Mouse (Mus musculus) myocyte (in vitro differentiated cells): ENCODE data around the gene Slc18a2. TPM values are rescaled to one million over a fixed set of nuclear protein-coding genes. Genes with fewer than 3 reads are reported as not detected.

ENCODE experiments used
- H3K27me3 ChIP-seq: one replicate; pipeline ENCODE4 v1.6.1; 2011; ENCODE audit not compliant: control insufficient read depth, insufficient read depth, insufficient read length
- H3K36me3 ChIP-seq: one replicate; pipeline ENCODE4 v1.6.1; 2011; ENCODE audit not compliant: control insufficient read depth, insufficient read depth
- H3K4me2 ChIP-seq: one replicate; pipeline ENCODE4 v1.6.1; 2011; ENCODE audit warnings: low read depth, control low read depth
- H3K4me3 ChIP-seq: one replicate; pipeline ENCODE4 v1.5.1; 2011; ENCODE audit warnings: mild to moderate bottlenecking, control low read depth, moderate library complexity
- H3K79me2 ChIP-seq: one replicate; pipeline ENCODE4 v1.6.1; 2011; ENCODE audit not compliant: control insufficient read depth, insufficient read depth
- H3ac ChIP-seq: one replicate; pipeline ENCODE4 v1.6.1; 2011; ENCODE audit not compliant: control insufficient read depth, insufficient read length
- CEBPB ChIP-seq: IDR thresholded peaks from 2 replicates; pipeline ENCODE4 v1.6.1; 2011; ENCODE audit warnings: mild to moderate bottlenecking, moderate library complexity; ENCODE audit not compliant: poor library complexity, insufficient read depth, severe bottlenecking
- E2F4 ChIP-seq: IDR thresholded peaks from one replicate; pipeline ENCODE4 v1.6.1; 2011; ENCODE audit warnings: mild to moderate bottlenecking, control low read depth, moderate library complexity; ENCODE audit not compliant: insufficient read depth
- MAX ChIP-seq: IDR thresholded peaks from one replicate; pipeline ENCODE4 v1.6.1; 2011; ENCODE audit warnings: low read depth, mild to moderate bottlenecking, control low read depth
- MYOD1 ChIP-seq, 3 experiments: IDR thresholded peaks; one replicate each; pipeline ENCODE4 v1.6.1; 2011; ENCODE audit warnings: control low read depth in 2 of 3, low read depth in 2 of 3, mild to moderate bottlenecking in 2 of 3, moderate library complexity in 1 of 3; ENCODE audit not compliant: insufficient read length in 2 of 3, control insufficient read depth in 1 of 3
- MYOG ChIP-seq, 3 experiments: IDR thresholded peaks; one replicate each; pipeline ENCODE4 v1.6.1; 2011; ENCODE audit warnings: control low read depth in 2 of 3, low read depth in 2 of 3, mild to moderate bottlenecking in 2 of 3; ENCODE audit not compliant: insufficient read length in 2 of 3, control insufficient read depth in 1 of 3, insufficient read depth in 1 of 3
- POLR2A ChIP-seq: IDR thresholded peaks from one replicate; pipeline ENCODE4 v1.6.1; 2011; ENCODE audit warnings: low read depth, mild to moderate bottlenecking, control low read depth, moderate library complexity; ENCODE audit not compliant: insufficient read length
- POLR2AphosphoS2 ChIP-seq: IDR thresholded peaks from one replicate; pipeline ENCODE4 v1.6.1; 2011; ENCODE audit warnings: low read depth, control low read depth; ENCODE audit not compliant: insufficient read length
- REST ChIP-seq: IDR thresholded peaks from one replicate; pipeline ENCODE4 v1.6.1; 2011; ENCODE audit warnings: mild to moderate bottlenecking, control low read depth, moderate library complexity; ENCODE audit not compliant: insufficient read depth, insufficient read length
- SRF ChIP-seq: IDR thresholded peaks from one replicate; pipeline ENCODE4 v1.6.1; 2011; ENCODE audit warnings: low read depth; ENCODE audit not compliant: control insufficient read depth, insufficient read length
- TCF12 ChIP-seq: IDR thresholded peaks from one replicate; pipeline ENCODE4 v1.6.1; 2011; ENCODE audit warnings: mild to moderate bottlenecking, control low read depth; ENCODE audit not compliant: poor library complexity, insufficient read depth, severe bottlenecking
- TCF3 ChIP-seq: IDR thresholded peaks from one replicate; pipeline ENCODE4 v1.6.1; 2011; ENCODE audit warnings: low read depth, control low read depth; ENCODE audit not compliant: insufficient read length
- USF1 ChIP-seq: IDR thresholded peaks from one replicate; pipeline ENCODE4 v1.6.1; 2011; ENCODE audit warnings: low read depth, mild to moderate bottlenecking, control low read depth, moderate library complexity
- polyA plus RNA-seq: library from polyadenylated mRNA; unstranded; fragments of >200 nt; fragmentation: generic; extraction: Trizol; gene quantifications from one replicate; pipeline ENCODE4 v1.2.1, GENCODE M21; 2012; ENCODE audit warnings: missing spikeins

Gene Slc18a2
- polyA plus RNA-seq, 1 experiment, result 0.42 TPM

GRCm38 (mm10) chr19:59337872-59338681, 77.4 kb downstream of the Slc18a2 start:
- Histone ChIP-seq H3K36me3 (no peaks in the 10 kb centered on the region), H3K4me3 (no peak overlapping the region)
- peak; percentile 53; the same call in 1 of the 2 replicates for TF ChIP-seq CEBPB
- TF ChIP-seq TCF12, result no peak
- no peak for TF ChIP-seq REST

GRCm38 (mm10) chr19:59339908-59340307, 79.2 kb downstream of the Slc18a2 start:
- Histone ChIP-seq H3K27me3 (no peaks in the 10 kb centered on the region), H3K79me2 (peaks cover 95% of the 10 kb centered on the region), H3K36me3 (no peaks in the 10 kb centered on the region), H3K4me3 (no peak overlapping the region), H3K4me2 (peak overlapping the region; percentile 70), H3ac (no peak overlapping the region)
- TF ChIP-seq MAX (no peak), USF1 (no peak), REST (no peak), POLR2A (no peak), CEBPB (no peak), MYOD1 (IDR thresholded peaks at IDR 0.05; ENCODE audit: control insufficient read depth in 1 of 3, insufficient read length in 2 of 3, low read depth in 2 of 3) (no peak), MYOG (IDR thresholded peaks at IDR 0.05; ENCODE audit: control insufficient read depth in 1 of 3, insufficient read depth in 1 of 3, insufficient read length in 2 of 3, low read depth in 2 of 3) (no peak)

More at GRCm38 (mm10) chr19:59337872-59338681, 77.4 kb downstream of the Slc18a2 start:
- Histone ChIP-seq H3K79me2 (peaks cover 95% of the 10 kb centered on the region), H3K27me3 (no peaks in the 10 kb centered on the region), H3K4me2 (peak overlapping the region; percentile 70), H3ac (no peak overlapping the region)

- TF ChIP-seq TCF12, result no peak
- no peak for TF ChIP-seq MYOD1 (IDR thresholded peaks at IDR 0.05; ENCODE audit: control insufficient read depth in 1 of 3, insufficient read length in 2 of 3, low read depth in 2 of 3)
- TF ChIP-seq MYOG (IDR thresholded peaks at IDR 0.05; ENCODE audit: control insufficient read depth in 1 of 3, insufficient read depth in 1 of 3, insufficient read length in 2 of 3, low read depth in 2 of 3), result no peak
- TF ChIP-seq SRF, result no peak
- TF ChIP-seq USF1, result no peak
- no peak for TF ChIP-seq TCF3
- no peak for TF ChIP-seq POLR2AphosphoS2
- H3K4me2 ChIP-seq, result peak overlapping the region; percentile 87
- H3K36me3 ChIP-seq, result no peaks in the 10 kb centered on the region
- H3K79me2 ChIP-seq, result peaks cover 66% of the 10 kb centered on the region
- peak overlapping the region; percentile 97 for H3K4me3 ChIP-seq
- H3K27me3 ChIP-seq, result no peaks in the 10 kb centered on the region
- H3ac ChIP-seq, result no peak overlapping the region
Measured at GRCm38 (mm10) chr19:59342964-59343363, 82.3 kb downstream of the Slc18a2 start.

- H3K27me3 ChIP-seq, result no peaks in the 10 kb centered on the region
- no peak for TF ChIP-seq MYOD1 (IDR thresholded peaks at IDR 0.05; ENCODE audit: control insufficient read depth in 1 of 3, insufficient read length in 2 of 3, low read depth in 2 of 3)
- no peak for TF ChIP-seq TCF3
- peak; percentile 69 for TF ChIP-seq MAX
- no peak for TF ChIP-seq REST
- no peak for TF ChIP-seq E2F4
- no peak for TF ChIP-seq MYOG (IDR thresholded peaks at IDR 0.05; ENCODE audit: control insufficient read depth in 1 of 3, insufficient read depth in 1 of 3, insufficient read length in 2 of 3, low read depth in 2 of 3)
- TF ChIP-seq USF1, result peak; percentile 19
- no peak for TF ChIP-seq SRF
- TF ChIP-seq CEBPB, result no peak
- TF ChIP-seq POLR2A, result peak; percentile 51
- peak; percentile 47 for TF ChIP-seq POLR2AphosphoS2
- TF ChIP-seq TCF12, result no peak
- H3K4me2 ChIP-seq, result peak overlapping the region; percentile 87
- peaks cover 58% of the 10 kb centered on the region for H3K79me2 ChIP-seq
- H3ac ChIP-seq, result peak overlapping the region; percentile 91
- peak overlapping the region; percentile 97 for H3K4me3 ChIP-seq
- H3K36me3 ChIP-seq, result no peaks in the 10 kb centered on the region
Measured at GRCm38 (mm10) chr19:59344304-59344711, 83.6 kb downstream of the Slc18a2 start.

- Histone ChIP-seq H3K36me3 (no peaks in the 10 kb centered on the region), H3K4me3 (peak overlapping the region; percentile 97), H3K4me2 (peak overlapping the region; percentile 87), H3K27me3 (no peaks in the 10 kb centered on the region), H3K79me2 (peaks cover 49% of the 10 kb centered on the region), H3ac (peak overlapping the region; percentile 91)
- TF ChIP-seq USF1 (no peak), E2F4 (no peak), CEBPB (no peak), REST (no peak), MYOG (IDR thresholded peaks at IDR 0.05; ENCODE audit: control insufficient read depth in 1 of 3, insufficient read depth in 1 of 3, insufficient read length in 2 of 3, low read depth in 2 of 3) (no peak), SRF (no peak), POLR2AphosphoS2 (no peak), POLR2A (no peak), TCF3 (no peak), TCF12 (no peak), MAX (no peak), MYOD1 (IDR thresholded peaks at IDR 0.05; ENCODE audit: control insufficient read depth in 1 of 3, insufficient read length in 2 of 3, low read depth in 2 of 3) (no peak)
Measured at GRCm38 (mm10) chr19:59345081-59345657, 84.5 kb downstream of the Slc18a2 start.

Other genes with a start within 250 kb of the Slc18a2 start
- 0.10 TPM for gene Shtn1, start 184.8 kb upstream of the Slc18a2 start, polyA plus RNA-seq
- gene Vax1, start 90.8 kb upstream of the Slc18a2 start, polyA plus RNA-seq, result not detected
- gene Kcnk18, start 41.7 kb upstream of the Slc18a2 start, polyA plus RNA-seq, result not detected
- 700 TPM for gene Rps12-ps3, start 61.4 kb downstream of the Slc18a2 start, polyA plus RNA-seq
- 12.2 TPM for gene Pdzd8, start 84.9 kb downstream of the Slc18a2 start, polyA plus RNA-seq
- gene Emx2, start 197.5 kb downstream of the Slc18a2 start, polyA plus RNA-seq, result not detected